Mouse (Mus musculus): ENCODE data around the gene Nav3.

DNA sequence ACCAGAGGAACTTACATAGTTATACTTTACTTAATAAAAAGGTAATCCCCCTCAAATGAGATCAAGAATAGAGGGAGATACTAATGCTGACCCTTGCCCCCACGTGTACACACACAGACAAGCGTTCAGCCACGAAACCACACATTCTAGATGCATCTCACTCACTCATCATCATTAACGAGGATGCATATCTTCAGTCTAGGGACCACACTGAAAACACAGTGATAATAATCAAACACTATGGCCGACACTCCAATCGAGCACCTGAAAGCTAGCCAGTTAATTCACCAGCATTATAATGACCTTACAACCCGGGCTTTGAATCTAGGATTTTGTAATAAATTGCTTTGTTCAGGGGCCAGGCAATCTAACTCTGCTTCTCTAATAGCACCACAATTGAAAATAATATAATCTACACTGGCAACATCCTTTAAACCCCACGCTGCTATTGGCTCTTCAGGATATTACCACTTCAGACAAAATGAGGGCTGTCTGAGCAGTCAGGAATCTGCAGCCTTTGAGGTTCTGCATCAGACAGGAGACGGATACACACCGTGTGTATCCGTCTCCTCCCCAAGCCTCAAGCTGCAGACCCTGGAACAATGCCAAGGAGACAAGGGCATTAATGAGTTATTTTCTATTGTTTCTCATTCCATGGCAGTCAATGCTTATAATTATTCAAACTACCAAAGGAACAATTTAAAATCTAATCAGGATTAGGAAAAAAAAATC, 83.1 kb downstream of the Nav3 start:
- TF ChIP-seq CTCF (IDR thresholded peaks at IDR 0.05; ENCODE audit: extremely low read depth, insufficient read depth, low read length) = no peak
- no peak for TF ChIP-seq POLR2A (IDR thresholded peaks at IDR 0.05; ENCODE audit: extremely low read depth, insufficient read depth, low read length)
